Mouse (Mus musculus): ENCODE data around the gene Cdh13. TPM values are rescaled to one million over a fixed set of nuclear protein-coding genes. Genes with fewer than 3 reads are reported as not detected.

Gene Cdh13
- polyA plus RNA-seq, 1 experiment from 2014 or later = 24.3 TPM

GRCm38 (mm10) chr8:118685863-118686262 is 402.3 kb downstream of the Cdh13 start:
- whole genome bisulfite sequencing = 85% methylated on average over 1 of the region's 1 CpGs
- no peaks in the 10 kb centered on the region for H3K36me3 ChIP-seq (ENCODE audit: control insufficient read depth, insufficient read depth, low read length)
- H3K27me3 ChIP-seq (replicated peaks; ENCODE audit: control insufficient read depth, insufficient read depth, low read length) = no peaks in the 10 kb centered on the region
- H3K9me3 ChIP-seq (ENCODE audit: control insufficient read depth, low read length) = 0 out of 2 replicates have a peak, but pooled peaks cover 5% of the 10 kb centered on the region
- no peaks in the 10 kb centered on the region for H3K4me1 ChIP-seq (ENCODE audit: control insufficient read depth, insufficient read depth, low read length)
- H3K4me3 ChIP-seq (ENCODE audit: low read depth, low read length) = no peak overlapping the region
- H3K9ac ChIP-seq (ENCODE audit: low read depth, low read length) = no peak overlapping the region
- H3K4me2 ChIP-seq (ENCODE audit: low read depth, low read length) = no peak overlapping the region
- no peak overlapping the region for H3K27ac ChIP-seq (replicated peaks; ENCODE audit: low read depth, low read length)
- no peak for ATAC-seq (ENCODE audit: low read depth)
- no peak for DNase-seq (ENCODE audit: low spot score)

GRCm38 (mm10) chr8:118689849-118690248 is 406.3 kb downstream of the Cdh13 start:
- no peak for ATAC-seq (ENCODE audit: low read depth)
- no peak overlapping the region for H3K27ac ChIP-seq (replicated peaks; ENCODE audit: low read depth, low read length)
- WGBS = 50% methylated on average over 1 of the region's 1 CpGs
- H3K4me2 ChIP-seq (ENCODE audit: low read depth, low read length) = no peak overlapping the region
- DNase-seq (ENCODE audit: low spot score) = no peak
- H3K27me3 ChIP-seq (replicated peaks; ENCODE audit: control insufficient read depth, insufficient read depth, low read length) = no peaks in the 10 kb centered on the region
- H3K4me3 ChIP-seq (ENCODE audit: low read depth, low read length) = no peak overlapping the region
- no peaks in the 10 kb centered on the region for H3K36me3 ChIP-seq (ENCODE audit: control insufficient read depth, insufficient read depth, low read length)
- 0 out of 2 replicates have a peak, but pooled peaks cover 5% of the 10 kb centered on the region for H3K9me3 ChIP-seq (ENCODE audit: control insufficient read depth, low read length)
- H3K9ac ChIP-seq (ENCODE audit: low read depth, low read length) = no peak overlapping the region
- H3K4me1 ChIP-seq (ENCODE audit: control insufficient read depth, insufficient read depth, low read length) = no peaks in the 10 kb centered on the region

- Histone ChIP-seq H3K27me3 (replicated peaks; ENCODE audit: control insufficient read depth, insufficient read depth, low read length) (no peaks in the 10 kb centered on the region), H3K9ac (ENCODE audit: low read depth, low read length) (no peak overlapping the region), H3K4me2 (ENCODE audit: low read depth, low read length) (no peak overlapping the region), H3K4me1 (ENCODE audit: control insufficient read depth, insufficient read depth, low read length) (no peaks in the 10 kb centered on the region), H3K27ac (replicated peaks; ENCODE audit: low read depth, low read length) (no peak overlapping the region), H3K36me3 (ENCODE audit: control insufficient read depth, insufficient read depth, low read length) (no peaks in the 10 kb centered on the region), H3K9me3 (ENCODE audit: control insufficient read depth, low read length) (peaks cover 4% of the 10 kb centered on the region; the same call in 1 of the 2 replicates), H3K4me3 (ENCODE audit: low read depth, low read length) (no peak overlapping the region)
- DNase-seq (ENCODE audit: low spot score) = no peak
- 86% methylated on average over 22 of the region's 22 CpGs for WGBS
- ATAC-seq (ENCODE audit: low read depth) = no peak
Observed at GRCm38 (mm10) chr8:118701312-118701880, 417.9 kb downstream of the Cdh13 start.

- ATAC-seq (ENCODE audit: low read depth) (no peak), DNase-seq (ENCODE audit: low spot score) (no peak)
- 78% methylated on average over 3 of the region's 3 CpGs for WGBS
- Histone ChIP-seq H3K27ac (replicated peaks; ENCODE audit: low read depth, low read length) (no peak overlapping the region), H3K4me1 (ENCODE audit: control insufficient read depth, insufficient read depth, low read length) (no peaks in the 10 kb centered on the region), H3K9me3 (ENCODE audit: control insufficient read depth, low read length) (0 out of 2 replicates have a peak, but pooled peaks cover 6% of the 10 kb centered on the region), H3K36me3 (ENCODE audit: control insufficient read depth, insufficient read depth, low read length) (no peaks in the 10 kb centered on the region), H3K27me3 (replicated peaks; ENCODE audit: control insufficient read depth, insufficient read depth, low read length) (no peaks in the 10 kb centered on the region), H3K9ac (ENCODE audit: low read depth, low read length) (no peak overlapping the region), H3K4me2 (ENCODE audit: low read depth, low read length) (no peak overlapping the region), H3K4me3 (ENCODE audit: low read depth, low read length) (no peak overlapping the region)
Observed at GRCm38 (mm10) chr8:118709366-118709765, 425.8 kb downstream of the Cdh13 start.

- WGBS = 83% methylated on average over 2 of the region's 3 CpGs
- no peak for ATAC-seq (ENCODE audit: low read depth)
- 0 out of 2 replicates have a peak, but pooled peaks cover 6% of the 10 kb centered on the region for H3K9me3 ChIP-seq (ENCODE audit: control insufficient read depth, low read length)
Observed at GRCm38 (mm10) chr8:118711631-118712030, 428.1 kb downstream of the Cdh13 start.

GRCm38 (mm10) chr8:118713111-118713510 is 429.6 kb downstream of the Cdh13 start:
- no peak for DNase-seq (ENCODE audit: low spot score)
- H3K27ac ChIP-seq (replicated peaks; ENCODE audit: low read depth, low read length) = no peak overlapping the region
- ATAC-seq (ENCODE audit: low read depth) = no peak
- 0 out of 2 replicates have a peak, but pooled peaks cover 6% of the 10 kb centered on the region for H3K9me3 ChIP-seq (ENCODE audit: control insufficient read depth, low read length)
- WGBS = 60% methylated on average over 11 of the region's 11 CpGs
- no peak overlapping the region for H3K4me2 ChIP-seq (ENCODE audit: low read depth, low read length)
- no peaks in the 10 kb centered on the region for H3K36me3 ChIP-seq (ENCODE audit: control insufficient read depth, insufficient read depth, low read length)
- no peaks in the 10 kb centered on the region for H3K4me1 ChIP-seq (ENCODE audit: control insufficient read depth, insufficient read depth, low read length)
- no peak overlapping the region for H3K4me3 ChIP-seq (ENCODE audit: low read depth, low read length)
- no peaks in the 10 kb centered on the region for H3K27me3 ChIP-seq (replicated peaks; ENCODE audit: control insufficient read depth, insufficient read depth, low read length)
- no peak overlapping the region for H3K9ac ChIP-seq (ENCODE audit: low read depth, low read length)

More at GRCm38 (mm10) chr8:118711631-118712030, 428.1 kb downstream of the Cdh13 start:
- Histone ChIP-seq H3K27ac (replicated peaks; ENCODE audit: low read depth, low read length) (no peak overlapping the region), H3K4me2 (ENCODE audit: low read depth, low read length) (no peak overlapping the region), H3K36me3 (ENCODE audit: control insufficient read depth, insufficient read depth, low read length) (no peaks in the 10 kb centered on the region), H3K27me3 (replicated peaks; ENCODE audit: control insufficient read depth, insufficient read depth, low read length) (no peaks in the 10 kb centered on the region), H3K4me1 (ENCODE audit: control insufficient read depth, insufficient read depth, low read length) (no peaks in the 10 kb centered on the region), H3K4me3 (ENCODE audit: low read depth, low read length) (no peak overlapping the region), H3K9ac (ENCODE audit: low read depth, low read length) (no peak overlapping the region)
- DNase-seq (ENCODE audit: low spot score) = no peak

GRCm38 (mm10) chr8:118713596-118713995 is 430.1 kb downstream of the Cdh13 start:
- H3K4me2 ChIP-seq (ENCODE audit: low read depth, low read length) = no peak overlapping the region
- no peak overlapping the region for H3K9ac ChIP-seq (ENCODE audit: low read depth, low read length)
- no peak overlapping the region for H3K4me3 ChIP-seq (ENCODE audit: low read depth, low read length)
- no peaks in the 10 kb centered on the region for H3K4me1 ChIP-seq (ENCODE audit: control insufficient read depth, insufficient read depth, low read length)
- ATAC-seq (ENCODE audit: low read depth) (no peak), DNase-seq (ENCODE audit: low spot score) (no peak)
- H3K9me3 ChIP-seq (ENCODE audit: control insufficient read depth, low read length) = 0 out of 2 replicates have a peak, but pooled peaks cover 6% of the 10 kb centered on the region
- no peak overlapping the region for H3K27ac ChIP-seq (replicated peaks; ENCODE audit: low read depth, low read length)
- H3K27me3 ChIP-seq (replicated peaks; ENCODE audit: control insufficient read depth, insufficient read depth, low read length) = no peaks in the 10 kb centered on the region
- 82% methylated on average over 3 of the region's 3 CpGs for WGBS
- no peaks in the 10 kb centered on the region for H3K36me3 ChIP-seq (ENCODE audit: control insufficient read depth, insufficient read depth, low read length)

GRCm38 (mm10) chr8:118722896-118723295 is 439.4 kb downstream of the Cdh13 start:
- no peak for ATAC-seq (ENCODE audit: low read depth)
- no peak overlapping the region for H3K9ac ChIP-seq (ENCODE audit: low read depth, low read length)
- H3K9me3 ChIP-seq (ENCODE audit: control insufficient read depth, low read length) = no peaks in the 10 kb centered on the region

GRCm38 (mm10) chr8:118725651-118726050 is 442.1 kb downstream of the Cdh13 start:
- WGBS = 92% methylated on average over 5 of the region's 5 CpGs
- ATAC-seq (ENCODE audit: low read depth) (no peak), DNase-seq (ENCODE audit: low spot score) (no peak)
- no peak overlapping the region for H3K9ac ChIP-seq (ENCODE audit: low read depth, low read length)
- H3K27ac ChIP-seq (replicated peaks; ENCODE audit: low read depth, low read length) = no peak overlapping the region
- H3K36me3 ChIP-seq (ENCODE audit: control insufficient read depth, insufficient read depth, low read length) = no peaks in the 10 kb centered on the region
- no peak overlapping the region for H3K4me2 ChIP-seq (ENCODE audit: low read depth, low read length)
- no peaks in the 10 kb centered on the region for H3K27me3 ChIP-seq (replicated peaks; ENCODE audit: control insufficient read depth, insufficient read depth, low read length)
- H3K4me3 ChIP-seq (ENCODE audit: low read depth, low read length) = no peak overlapping the region
- H3K4me1 ChIP-seq (ENCODE audit: control insufficient read depth, insufficient read depth, low read length) = no peaks in the 10 kb centered on the region
- H3K9me3 ChIP-seq (ENCODE audit: control insufficient read depth, low read length) = no peaks in the 10 kb centered on the region

More at GRCm38 (mm10) chr8:118722896-118723295, 439.4 kb downstream of the Cdh13 start:
- no peak overlapping the region for H3K4me3 ChIP-seq (ENCODE audit: low read depth, low read length)
- H3K36me3 ChIP-seq (ENCODE audit: control insufficient read depth, insufficient read depth, low read length) = no peaks in the 10 kb centered on the region
- no peak overlapping the region for H3K4me2 ChIP-seq (ENCODE audit: low read depth, low read length)
- no peaks in the 10 kb centered on the region for H3K4me1 ChIP-seq (ENCODE audit: control insufficient read depth, insufficient read depth, low read length)
- DNase-seq (ENCODE audit: low spot score) = no peak
- WGBS = 79% methylated on average over 3 of the region's 3 CpGs
- H3K27me3 ChIP-seq (replicated peaks; ENCODE audit: control insufficient read depth, insufficient read depth, low read length) = no peaks in the 10 kb centered on the region
- no peak overlapping the region for H3K27ac ChIP-seq (replicated peaks; ENCODE audit: low read depth, low read length)
